Mouse (Mus musculus): ENCODE measurements around the gene Fcna. TPM values are rescaled to one million over a fixed set of nuclear protein-coding genes. Genes with fewer than 3 reads are reported as not detected.

The Fcna gene
- total and polyA plus RNA-seq, 3 experiments = 2.4 to 10.1 (median 4.6) TPM

DNA sequence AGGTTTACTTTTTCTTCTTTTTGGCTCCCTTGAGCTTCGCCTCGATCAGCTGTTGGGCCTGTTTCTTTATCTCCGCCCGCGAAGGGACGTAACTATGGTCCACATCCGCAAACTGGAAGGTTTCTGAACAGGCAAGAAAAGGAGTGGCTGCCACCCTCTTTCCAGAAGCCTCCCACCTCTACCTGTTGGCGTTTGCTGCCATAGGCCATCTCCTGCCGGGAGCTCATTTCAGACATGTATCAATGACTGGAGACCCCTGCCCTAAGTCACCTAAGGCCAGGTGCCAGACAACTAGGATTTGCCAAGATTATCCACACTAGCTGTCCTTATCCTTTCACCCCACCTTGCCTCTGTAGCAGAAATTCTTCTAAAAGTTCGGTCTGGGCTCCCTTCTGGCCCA, 19.2 kb downstream of the Fcna start:
- DNase-seq = no peak

DNA sequence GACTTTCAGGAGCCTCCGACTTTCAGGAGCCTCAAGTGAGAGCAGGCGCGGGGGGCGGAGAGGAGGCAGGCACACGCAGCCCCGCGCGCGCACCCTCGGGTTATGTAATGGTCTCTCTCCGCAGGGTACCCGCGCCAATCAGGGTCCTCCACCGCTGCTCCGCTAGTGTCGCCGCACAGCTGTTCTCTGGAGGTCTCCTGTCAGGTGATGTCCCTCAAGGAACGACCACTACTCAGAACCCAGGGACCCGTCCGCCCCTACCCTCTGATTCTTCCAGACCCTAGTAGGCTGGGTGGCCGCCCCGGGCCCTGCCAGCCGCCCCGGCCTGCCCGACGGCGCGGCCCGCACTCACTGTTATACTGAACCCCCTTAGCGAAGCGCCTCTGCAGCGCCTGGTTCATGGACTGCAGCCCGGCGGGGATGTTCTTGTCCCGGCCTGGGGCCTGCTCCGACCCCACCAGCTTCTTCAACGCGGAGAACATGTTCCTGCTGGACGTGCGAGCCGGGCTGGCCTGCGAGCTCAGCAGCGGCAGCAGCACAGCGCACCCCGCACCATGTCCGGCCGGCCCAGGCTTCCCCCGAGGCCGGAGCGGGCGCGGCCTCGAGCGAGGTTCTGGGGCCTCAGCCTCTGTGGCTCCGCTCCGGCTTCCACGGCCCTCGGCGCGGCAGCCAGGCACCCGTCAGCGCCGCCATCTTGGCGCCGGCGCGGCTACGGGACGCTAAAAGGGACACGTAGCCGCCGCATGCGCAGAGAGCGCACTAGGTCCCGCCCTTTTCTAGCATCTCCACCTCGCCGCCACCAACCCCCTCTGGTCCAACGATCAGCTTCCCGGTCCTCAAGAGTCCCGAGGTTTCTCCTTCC, 19.8 kb downstream of the Fcna start, which contains the start of gene Rabl6:
Gene Rabl6, minus strand, starts transcription at position 761 of the 862 bp plus-strand sequence.
- DNase-seq = peak; percentile 93

DNA sequence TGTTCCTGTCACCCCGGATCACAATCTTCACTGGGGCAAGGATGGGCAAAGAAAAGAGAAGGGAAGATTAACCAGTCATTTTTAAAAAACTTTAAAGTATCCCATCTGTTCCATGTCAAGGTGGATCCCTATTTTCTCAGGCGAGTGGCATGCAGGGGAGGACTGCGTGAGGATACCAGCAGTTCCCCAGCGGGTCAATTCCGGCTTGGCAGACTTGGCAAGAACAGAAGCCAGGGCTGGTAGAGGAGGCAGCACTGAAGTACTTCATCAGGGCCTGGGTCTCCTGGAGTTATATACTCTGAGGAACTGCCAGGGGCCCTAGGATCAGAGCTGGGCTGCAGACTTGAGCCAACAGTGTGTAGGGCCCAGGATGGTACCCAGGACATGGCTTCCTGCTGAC, 25.3 kb downstream of the Fcna start:
- no peak for DNase-seq

DNA sequence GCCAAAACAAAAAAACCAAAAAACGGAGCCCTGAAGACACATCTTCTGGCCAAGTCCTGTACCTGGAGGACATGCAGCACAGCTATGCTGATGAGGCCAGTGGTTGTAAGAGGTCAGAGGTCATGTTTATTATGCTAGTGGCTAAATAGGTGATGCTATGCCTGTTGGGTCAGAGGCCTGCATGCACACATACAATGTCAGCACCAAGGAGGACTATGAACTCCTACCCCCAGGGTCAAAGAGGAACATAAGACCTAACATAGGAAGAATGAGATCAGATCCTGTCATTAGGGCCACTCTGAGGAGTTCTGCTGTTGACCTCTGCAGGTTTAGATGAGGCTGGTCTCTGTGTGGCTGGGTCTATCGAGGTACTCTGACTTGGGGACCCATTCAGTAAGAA, 27.8 kb downstream of the Fcna start:
- no peak for DNase-seq

DNA sequence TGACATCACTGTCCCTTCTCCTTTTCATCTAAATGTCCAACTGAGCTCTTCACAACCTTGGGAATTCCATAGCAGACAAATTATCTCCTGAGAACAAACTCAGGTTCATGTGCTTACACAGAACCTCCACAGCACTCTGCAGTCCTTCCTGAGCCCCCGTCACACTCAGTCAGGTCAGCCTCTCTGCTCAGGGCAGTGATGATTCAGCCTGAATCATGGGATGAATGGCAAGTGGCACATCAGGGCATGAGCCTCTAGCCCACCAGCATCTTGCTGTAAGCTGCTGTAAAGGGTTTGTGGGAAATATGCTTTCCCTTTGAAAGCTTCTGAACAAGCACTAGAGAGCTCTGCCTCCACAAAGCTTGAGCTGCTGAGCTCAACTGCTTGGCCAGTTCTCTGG, 29.1 kb downstream of the Fcna start:
- DNase-seq = peak; percentile 59

DNA sequence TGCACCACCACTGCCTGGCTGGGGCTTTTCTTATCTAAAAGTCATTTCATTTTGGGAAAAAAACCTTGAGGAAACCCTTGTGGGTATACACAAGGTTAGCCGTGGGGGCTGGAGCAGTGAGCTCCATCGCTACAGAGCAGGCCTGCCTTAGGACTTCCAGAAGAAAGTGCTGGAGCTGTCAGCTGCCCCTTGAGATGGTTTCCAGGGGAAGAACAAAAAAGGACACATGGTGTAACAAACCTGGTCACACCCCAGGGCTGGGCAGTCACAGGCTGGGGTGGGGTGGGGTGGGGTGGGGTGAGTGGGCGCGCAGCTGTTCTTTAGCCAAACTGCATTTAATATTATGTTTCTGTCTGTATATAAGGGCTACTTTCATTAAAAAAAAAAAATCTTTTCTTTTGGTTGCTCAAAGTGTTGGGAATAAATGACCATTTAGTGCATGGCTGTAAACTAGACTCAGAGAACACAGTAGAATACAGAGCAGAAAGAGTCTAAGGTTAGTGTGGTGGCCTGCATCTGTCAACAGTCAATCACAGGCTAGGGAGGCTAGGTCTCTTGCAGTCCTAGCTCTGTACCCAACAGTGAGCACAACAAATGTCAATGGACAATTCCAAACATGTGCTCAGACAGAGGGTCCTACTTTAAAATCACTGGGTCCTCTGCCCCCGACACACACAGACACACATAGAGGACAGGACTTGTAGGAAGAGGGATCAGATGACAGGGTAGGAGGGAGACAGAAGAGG, 30.9 kb downstream of the Fcna start:
- no peak for DNase-seq

DNA sequence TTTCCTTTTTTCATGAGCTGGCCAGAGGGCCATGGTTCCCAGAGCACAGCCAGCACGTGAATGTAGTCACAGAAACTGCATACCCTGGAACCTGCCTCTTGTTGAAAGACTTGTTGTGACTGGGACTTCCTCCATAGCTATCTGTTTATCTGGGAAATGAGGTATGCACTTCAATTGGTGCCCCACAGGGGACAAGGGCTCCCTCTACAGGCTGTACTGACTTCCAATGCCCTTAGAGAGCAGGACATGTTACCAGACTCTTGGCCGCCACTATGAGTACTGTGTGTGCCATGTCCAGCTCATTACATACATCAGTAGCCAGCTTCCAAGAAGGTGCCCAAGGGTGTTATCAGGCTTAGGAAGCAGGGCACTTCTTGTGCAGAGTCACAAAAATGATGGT, 36.0 kb downstream of the Fcna start:
- no peak for DNase-seq

DNA sequence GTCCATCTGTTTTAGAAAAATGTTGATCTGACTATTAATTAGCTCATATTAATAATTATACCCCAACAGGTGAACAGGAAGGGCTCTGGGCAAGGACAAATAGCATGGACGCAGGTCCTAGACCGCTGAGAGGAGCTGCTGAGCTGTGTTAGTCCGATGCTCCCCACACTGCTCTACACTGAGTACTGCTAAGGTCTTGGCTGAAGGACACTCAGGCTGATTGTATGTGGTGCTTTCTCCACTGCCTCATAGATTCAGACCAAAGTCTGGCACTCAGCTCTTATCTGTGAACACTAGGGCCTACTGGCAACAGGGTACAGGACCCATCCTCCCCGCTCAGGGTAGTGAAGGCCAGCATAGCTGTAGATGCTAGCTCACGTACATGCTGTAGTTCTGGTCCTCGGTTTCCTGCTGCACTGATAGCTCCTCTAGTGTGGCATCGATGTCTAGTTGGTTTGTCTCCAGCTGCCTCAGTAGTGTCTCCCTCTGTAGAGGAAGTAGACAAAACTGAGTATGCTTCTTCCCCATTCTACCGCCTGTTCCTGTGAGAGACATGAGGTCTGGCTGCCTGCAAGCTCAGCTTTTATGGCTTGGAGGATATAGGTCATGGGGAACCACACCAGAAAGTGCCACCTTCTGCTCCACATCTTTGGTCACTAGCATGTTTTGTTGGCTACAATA, 39.5 kb downstream of the Fcna start:
- DNase-seq = no peak

DNA sequence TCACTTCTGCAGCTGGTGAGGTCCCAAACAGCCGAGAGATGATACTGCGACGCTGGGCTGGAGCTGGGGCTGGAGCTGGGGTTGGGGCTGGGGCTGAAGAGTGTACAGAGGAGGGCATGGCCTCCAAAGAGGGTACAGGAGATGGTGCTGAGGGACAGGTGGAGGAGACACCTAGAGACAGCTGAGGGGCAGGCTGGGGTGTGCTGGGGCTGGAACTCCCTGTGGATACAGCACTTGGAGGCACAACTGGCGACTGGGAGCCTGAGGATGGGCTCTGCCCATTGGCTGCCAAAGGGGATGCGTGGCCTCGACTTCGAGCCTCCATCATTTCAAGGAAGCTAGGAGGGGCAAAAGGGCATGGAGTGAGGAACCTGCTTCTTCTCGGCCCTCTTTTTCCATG, 40.5 kb downstream of the Fcna start:
- no peak for DNase-seq

DNA sequence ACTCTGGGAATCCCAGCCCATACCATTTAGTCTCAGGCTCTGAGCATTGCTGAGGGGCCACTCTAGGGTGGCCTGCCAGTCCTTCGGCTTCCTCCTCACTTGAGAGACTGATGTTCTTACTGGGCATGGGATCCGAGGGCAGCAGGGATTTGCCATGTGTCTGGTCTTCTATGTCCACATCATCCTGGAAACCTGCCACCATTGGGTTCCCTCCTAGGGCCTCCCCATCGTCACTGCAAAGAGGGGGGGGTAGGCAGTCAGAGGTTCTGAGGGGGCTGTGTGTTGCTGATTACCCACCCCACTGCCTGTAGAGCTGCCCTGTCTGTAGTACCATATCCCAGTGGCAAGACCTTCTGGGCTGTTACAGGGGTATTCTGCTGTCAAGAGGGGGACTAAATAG, 42.2 kb downstream of the Fcna start:
- no peak for DNase-seq

DNA sequence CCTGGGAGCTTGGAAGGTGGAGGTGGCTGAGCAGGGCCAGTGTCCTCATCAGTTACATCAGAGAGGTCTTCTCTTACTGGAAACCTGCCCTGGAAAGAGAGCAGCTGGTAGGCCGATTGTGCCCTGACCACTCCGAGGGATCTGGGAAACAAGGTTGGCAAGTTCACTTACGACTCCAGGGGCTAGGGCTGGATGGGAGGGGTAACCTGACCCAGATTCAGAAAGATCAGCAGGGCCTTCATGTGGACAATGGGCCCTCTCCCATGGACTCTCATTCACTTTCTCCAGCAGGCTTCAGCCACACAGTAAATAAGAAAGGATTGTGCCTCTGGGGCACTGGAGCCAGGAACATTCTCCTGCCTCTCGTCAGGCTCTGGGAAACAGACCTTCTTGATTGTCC, 43.0 kb downstream of the Fcna start:
- no peak for DNase-seq

DNA sequence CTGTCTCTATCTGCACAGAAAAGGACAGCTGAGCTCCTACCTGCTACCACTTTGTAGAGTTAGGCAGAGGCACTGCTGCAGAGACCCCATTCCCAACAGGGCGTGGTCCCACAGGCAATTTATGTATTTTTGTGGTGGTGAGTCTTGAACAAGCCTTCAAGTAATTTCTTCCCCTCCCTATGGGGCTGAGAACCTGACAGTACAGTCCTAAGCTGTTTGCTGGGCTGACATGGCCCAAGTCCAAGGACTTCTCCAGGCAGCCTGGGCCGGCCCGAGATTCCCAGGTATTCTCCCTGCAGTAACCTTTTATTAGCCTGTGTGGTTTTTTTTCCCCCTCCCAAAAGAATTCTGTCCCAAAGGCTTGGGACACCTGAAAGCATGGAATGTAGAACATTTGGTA, 43.7 kb downstream of the Fcna start:
- no peak for DNase-seq

DNA sequence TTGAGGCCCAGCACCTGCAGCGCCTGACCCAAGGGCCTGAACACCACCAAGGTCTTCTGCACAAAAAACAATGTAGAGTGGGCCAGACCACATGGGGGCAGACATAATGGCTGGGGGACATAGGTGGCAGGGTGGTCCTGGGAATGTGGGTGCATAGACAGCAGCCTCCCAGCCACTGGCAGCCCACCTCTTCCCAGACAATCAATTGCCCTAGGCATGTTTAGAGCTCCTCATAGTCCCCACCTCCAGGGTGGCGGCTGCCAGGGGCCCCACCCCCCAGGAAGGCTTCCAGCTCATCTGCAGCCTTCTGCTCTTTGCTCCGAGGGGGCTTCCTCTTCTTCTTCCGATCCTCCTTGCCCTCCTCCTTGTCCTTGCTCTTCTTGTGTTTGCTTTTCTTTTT, 44.3 kb downstream of the Fcna start:
- DNase-seq = no peak

DNA sequence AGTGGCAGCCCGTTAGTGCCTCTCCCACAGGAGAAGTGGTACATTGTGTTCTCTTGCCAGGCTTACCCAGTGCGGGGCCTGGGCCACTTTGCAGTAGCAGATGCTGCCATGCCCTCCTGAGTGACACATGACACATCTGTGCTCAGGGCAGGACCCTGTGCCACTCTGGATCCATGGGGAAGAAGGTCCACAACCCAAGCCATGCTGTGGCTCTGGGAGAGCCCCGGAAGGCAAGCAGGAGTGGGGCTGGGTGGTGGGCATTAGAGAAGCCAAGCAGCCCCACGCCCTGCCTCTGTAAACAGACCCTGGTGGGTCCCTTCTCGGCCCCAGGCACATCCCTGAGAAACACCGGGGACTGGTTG, 44.7 kb downstream of the Fcna start:
- no peak for DNase-seq

DNA sequence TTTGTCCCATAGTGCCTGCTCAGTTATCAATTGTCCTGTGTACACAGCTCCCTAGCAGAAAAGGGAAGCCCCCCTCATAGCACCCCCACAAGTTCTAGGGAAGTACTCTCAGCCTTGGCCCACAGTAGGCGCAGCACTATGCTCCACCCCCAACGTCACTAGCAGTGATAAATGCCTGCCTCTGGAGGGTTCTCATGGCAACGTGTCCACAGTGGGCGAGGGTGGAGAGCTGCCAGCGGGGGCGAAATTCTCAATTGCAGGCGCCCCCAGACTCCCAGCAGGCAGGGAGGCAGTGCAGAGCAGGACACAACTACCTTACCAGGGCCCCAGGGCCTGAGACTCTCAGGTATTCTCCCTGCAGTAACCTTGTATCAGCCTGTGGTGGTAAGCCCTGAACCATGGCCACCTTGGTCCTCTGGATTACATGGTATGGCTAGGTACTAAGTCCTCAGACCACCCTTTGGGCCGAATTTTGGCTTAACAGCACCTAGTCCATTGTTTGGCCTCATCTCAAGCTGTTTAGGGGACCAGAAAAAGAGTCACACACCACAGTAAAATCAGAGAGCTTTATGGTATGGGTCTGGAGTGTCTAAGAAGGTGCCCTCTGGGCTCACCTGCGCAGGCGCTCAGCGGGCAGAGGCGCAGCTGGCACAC, 45.2 kb downstream of the Fcna start:
- peak; percentile 52 for DNase-seq

DNA sequence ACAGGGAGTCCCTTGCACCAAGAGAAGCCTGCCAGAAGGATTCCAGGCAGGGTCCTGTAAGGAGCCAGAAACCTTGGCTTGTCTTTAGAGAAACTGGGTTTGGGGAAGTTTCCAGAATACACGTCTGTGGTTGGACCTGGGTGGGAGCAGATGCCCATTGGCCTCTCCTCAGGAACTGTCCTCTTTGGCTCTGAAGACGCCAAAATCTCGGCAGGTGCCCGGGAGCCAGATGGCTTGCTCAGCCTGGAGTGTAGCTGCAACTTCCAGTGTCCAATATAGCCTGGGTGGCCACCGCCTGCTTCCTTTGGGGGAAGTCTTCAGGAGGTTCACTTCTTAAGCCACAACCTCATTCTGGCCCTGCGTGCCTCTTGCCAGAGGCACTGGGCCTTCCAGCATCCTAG, 45.9 kb downstream of the Fcna start:
- no peak for DNase-seq

DNA sequence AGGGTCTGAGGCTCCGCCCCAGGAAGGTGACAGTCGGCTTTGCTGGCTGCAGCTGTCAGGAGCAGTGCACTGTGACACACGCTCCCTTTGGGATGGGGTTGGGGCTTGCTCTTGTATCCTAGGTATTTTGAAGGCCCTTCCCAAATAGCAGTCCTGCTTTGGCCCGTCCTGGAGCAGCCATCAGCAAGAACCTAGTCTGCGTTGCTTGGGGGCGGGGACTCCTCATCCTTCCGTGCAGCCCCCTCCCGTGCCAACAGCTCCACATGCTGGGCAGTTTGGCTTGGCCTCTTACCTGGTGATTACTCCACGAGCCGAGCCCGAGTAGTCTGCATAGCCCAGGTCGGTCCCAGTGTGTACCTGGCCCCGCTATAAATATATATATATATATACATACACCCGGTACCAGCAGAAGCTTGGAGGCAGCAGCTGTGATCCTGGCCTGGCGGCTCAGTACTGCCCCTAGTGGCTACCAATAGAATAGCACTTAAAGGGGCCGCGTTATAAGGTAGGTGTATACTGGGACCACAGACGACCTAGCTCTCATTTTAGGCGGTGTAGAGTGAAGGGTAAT, 46.5 kb downstream of the Fcna start, which contains the start of gene Ajm1:
Gene Ajm1, minus strand, starts transcription at position 464 of the 571 bp plus-strand sequence.
- DNase-seq = peak; percentile 69

DNA sequence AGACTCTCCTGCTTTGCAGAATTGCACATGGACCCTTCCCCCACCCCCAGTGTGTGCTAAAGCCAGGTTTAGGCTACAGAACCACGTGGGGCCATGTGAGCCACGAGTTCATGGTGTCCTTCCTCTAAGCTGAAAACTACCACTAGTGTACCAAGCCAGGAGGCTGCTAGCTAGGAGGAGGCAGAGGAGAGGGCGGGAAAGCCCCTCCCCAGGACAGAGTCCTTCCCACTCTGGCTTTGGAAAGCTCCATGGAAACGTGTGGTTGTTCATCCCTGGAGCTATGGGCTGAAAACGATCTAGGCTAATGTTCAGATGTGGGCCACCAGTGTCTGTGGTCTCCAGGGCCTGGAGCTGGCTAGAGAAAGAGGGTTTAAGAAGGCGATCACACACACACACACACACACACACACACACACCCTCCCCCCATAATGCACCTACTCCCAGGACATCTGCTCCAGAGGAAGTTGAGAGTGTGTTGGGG, 47.2 kb downstream of the Fcna start:
- DNase-seq = no peak

DNA sequence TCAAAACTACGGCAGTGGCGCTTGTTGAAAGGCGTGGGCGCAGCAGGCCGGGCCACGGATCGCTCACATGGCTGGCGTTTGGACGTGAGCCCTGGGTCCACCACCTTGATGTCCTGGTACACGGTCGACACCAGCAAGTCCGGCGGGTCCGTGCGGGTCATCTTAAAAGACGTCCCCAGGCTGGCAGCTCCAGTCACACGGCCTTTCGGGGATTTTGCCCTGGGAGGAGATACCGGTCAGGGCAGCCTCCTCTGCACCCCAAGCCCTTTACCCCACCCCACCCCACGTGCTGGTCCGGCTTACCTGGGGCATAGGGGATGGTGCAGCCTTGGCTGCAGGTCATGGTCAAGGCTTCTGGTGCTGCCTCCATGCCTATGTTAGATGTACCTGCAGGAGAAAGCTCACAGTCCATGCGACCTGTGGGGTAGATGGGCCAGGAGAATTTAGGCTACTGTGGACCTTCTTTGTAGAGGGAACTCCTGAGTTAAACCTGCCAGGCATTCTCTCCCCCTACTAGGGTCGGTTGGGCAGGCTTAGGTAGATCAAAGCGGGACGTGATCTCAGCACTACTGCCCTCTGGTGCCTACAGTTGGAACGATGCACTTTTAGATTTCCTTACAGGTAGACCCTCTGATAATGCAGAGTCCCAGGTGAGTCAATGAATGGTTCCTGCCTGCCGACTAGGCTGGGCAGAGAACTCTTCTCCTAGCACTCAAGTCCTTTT, 47.9 kb downstream of the Fcna start:
- no peak for DNase-seq

DNA sequence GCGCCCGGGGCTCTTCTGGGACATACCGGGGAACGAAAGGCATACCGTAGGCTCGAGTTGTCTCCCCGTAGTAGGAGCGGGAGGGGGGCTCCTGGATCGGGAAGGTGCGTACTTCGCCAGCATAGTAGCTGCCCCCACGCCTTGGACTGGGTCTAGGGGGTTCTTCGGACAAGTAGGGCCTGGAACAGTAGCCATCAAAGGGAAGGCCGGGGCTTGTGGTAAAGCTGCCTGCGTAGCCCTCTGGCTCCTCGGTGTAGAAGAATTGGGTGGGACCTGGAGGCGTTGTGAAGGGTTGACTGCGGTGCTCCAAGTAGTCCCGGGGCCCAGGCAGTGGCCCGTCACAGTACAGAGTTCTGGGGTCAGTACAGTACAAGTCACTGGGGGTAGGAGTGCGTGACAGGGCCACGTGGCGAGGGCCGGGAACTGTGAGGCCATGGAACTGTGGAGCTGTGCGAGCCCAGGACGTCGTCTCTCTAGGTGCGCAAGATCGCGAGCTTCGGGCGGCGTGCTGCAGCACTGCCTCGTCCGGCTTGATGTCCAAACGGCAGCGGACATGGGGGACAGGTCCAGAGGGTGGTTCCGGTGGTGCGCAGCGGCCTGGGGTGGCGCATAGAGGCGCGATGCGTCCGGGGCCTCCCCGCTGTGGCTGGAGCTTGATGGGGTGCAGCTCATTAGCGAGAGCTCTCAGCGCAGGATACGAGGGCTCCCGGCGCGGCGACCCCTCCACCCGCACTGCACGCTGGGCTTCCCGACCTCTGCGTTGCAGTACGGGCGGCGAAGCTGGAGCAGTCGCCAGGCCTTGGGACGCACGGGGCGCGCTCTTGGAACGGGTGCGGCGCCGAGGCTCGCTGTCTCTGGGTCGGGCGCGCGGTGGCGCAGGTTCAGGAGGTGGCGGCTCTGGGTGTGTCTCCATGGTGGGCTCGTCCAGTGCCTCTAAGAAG, 48.8 kb downstream of the Fcna start:
- no peak for DNase-seq
